15 mouse cellular contexts compared by ENCODE assay signal in genomic region chr17:87784141-87784831, GRCm38 (mm10). TPM values are rescaled to one million over a fixed set of nuclear protein-coding genes. Genes with fewer than 3 reads are reported as not detected.
DNase-seq lines count a peak whose midpoint lies in the region; ATAC-seq and TF ChIP-seq lines count a peak whose summit lies in the region.
"Had no signal": no experiment of that assay in that cellular context is flagged by ENCODE, and none has a peak within 500 bp of the region (broad histone marks: within the 10 kb centered on the region; RNA-seq: fewer than 3 reads in every experiment).

No protein-coding gene starts in this region.

- TF ChIP-seq POLR2A in lung, adult 2 months (IDR thresholded peaks at IDR 0.05; ENCODE audit: borderline replicate concordance, extremely low read depth, low read depth, low read length), result no peak

- no peaks in the 10 kb centered on the region for H3K4me1 ChIP-seq in lung, adult 2 months (ENCODE audit: control insufficient read depth, insufficient read depth, low read length)
- H3K4me1 ChIP-seq: hindbrain, embryonic 15.5 days had no signal

- ATAC-seq in frontal cortex, adult (ENCODE audit: low TSS enrichment), result peak; percentile 91
- ATAC-seq in erythroblast, adult 5-6 weeks (replicated peaks; ENCODE audit: low FRiP score, poor library complexity, severe bottlenecking), result no peak
- ATAC-seq: lung, postnatal 0 days had no signal

- no peak for TF ChIP-seq CTCF in lung, adult 2 months (IDR thresholded peaks at IDR 0.05; ENCODE audit: insufficient read depth, low read length)

- peak; percentile 18 for DNase-seq in layer of hippocampus, adult 9-11 months
- DNase-seq in layer of hippocampus, postnatal 36 days, result no peak
- DNase-seq in cerebellum, adult 8-10 months, result peak; percentile 45
- DNase-seq in right cerebral cortex, adult 2 months (ENCODE audit: low spot score in 2 of 2), result peak; percentile 79 to 83
- no peak for DNase-seq in lung, adult 2 months
- DNase-seq: kidney, adult 9 months; liver had no signal

- 62% methylated on average over 14 of the region's 14 CpGs for WGBS in lung, adult 2 months

- H3K4me3 ChIP-seq in lung, adult 2 months (replicated peaks; ENCODE audit: extremely low read depth, low read depth, low read length), result no peak overlapping the region
- H3K4me3 ChIP-seq: hindbrain, embryonic 15.5 days; layer of hippocampus, adult 2 months had no signal

RNA-seq across cellular contexts. Expression of gene Kcnk12, which starts 13.5 kb away (rescaled TPM):
- 10 to 100 TPM; 21.6 to 23.7 TPM for total RNA-seq in layer of hippocampus, postnatal 36 days (2021)
- 6.7 and 11.1 TPM in 2 replicates for polyA plus RNA-seq in lung, adult 2 months (2012; rRNA removed)
- total RNA-seq in erythroblast, adult 5-6 weeks (2015; ENCODE audit: low replicate concordance), result 0.84 TPM in 1 of 2 replicates, not detected in the other
- 0.42 and 0.51 TPM in 2 replicates for total RNA-seq in erythroblast, adult 5-6 weeks (2017; ENCODE audit: low replicate concordance)
- total RNA-seq: CH12.LX; gastrocnemius, postnatal 4 days had no signal
- polyA plus RNA-seq: heart, embryonic 16.5 days had no signal

Comparison
In these comparisons a context has a peak if more than half of its experiments do, and no peak if none do; other contexts are left out.
1. DNase-seq: peak in layer of hippocampus, adult 9-11 months (single experiment), cerebellum, adult 8-10 months (single experiment) and right cerebral cortex, adult 2 months (2 of 2); none in layer of hippocampus, postnatal 36 days (0 of 2) and lung, adult 2 months (single experiment).
2. RNA of gene Kcnk12, which starts 13.5 kb away (total RNA-seq): 21.6 to 23.7 TPM in layer of hippocampus, postnatal 36 days; 0.42 to 0.84 TPM in erythroblast, adult 5-6 weeks; every median in the first group is over 10 times any median in the second.